Mouse (Mus musculus) mammary gland, adult 2 months (tissue): ENCODE results near the gene Paqr4. TPM values are rescaled to one million over a fixed set of nuclear protein-coding genes. Genes with fewer than 3 reads are reported as not detected.

Experiments used
- polyA plus RNA-seq: library from polyadenylated mRNA; depleted of rRNA; stranded (reverse); fragments of >200 nt; gene quantifications from 2 replicates; pipeline ENCODE4 v1.2.3, GENCODE M21; 2012; ENCODE audit warnings: low replicate concordance; rRNA removed

Paqr4 gene
- 35.8 and 47.3 TPM in 2 replicates for polyA plus RNA-seq

GRCm38 (mm10) chr17:23740598-23741021 lies at the start of gene Paqr4:
Gene Paqr4 (minus strand): TSS chr17:23740867.

GRCm38 (mm10) chr17:23785561-23786471 lies 45.1 kb upstream of the Paqr4 start, which contains the start of gene Flywch2:
Gene Flywch2 (minus strand): TSS chr17:23786081.

GRCm38 (mm10) chr17:23771284-23772218 lies 30.9 kb upstream of the Paqr4 start, which contains the start of gene Flywch1:
Gene Flywch1 (minus strand): TSS chr17:23771602.

GRCm38 (mm10) chr17:23745301-23746251 lies 4.9 kb upstream of the Paqr4 start, which contains the start of gene Kremen2:
Gene Kremen2 (minus strand): TSS chr17:23745833.

GRCm38 (mm10) chr17:23725999-23726757 lies 14.5 kb downstream of the Paqr4 start, which contains the start of gene Pkmyt1:
Gene Pkmyt1 (plus strand): TSS chr17:23726336.

GRCm38 (mm10) chr17:23722376-23723125 lies 18.1 kb downstream of the Paqr4 start, which contains the start of gene 1520401A03Rik:
Gene 1520401A03Rik (minus strand): TSS chr17:23722783.

Other genes with a start within 250 kb of the Paqr4 start
- gene Zfp213, start 176.6 kb downstream of the Paqr4 start, polyA plus RNA-seq = 16.1 and 22.3 TPM in 2 replicates
- 9.1 and 16.2 TPM in 2 replicates for gene Zfp13, start 141.4 kb downstream of the Paqr4 start, polyA plus RNA-seq
- not detected in 2 replicates for gene Zscan10, start 140.0 kb downstream of the Paqr4 start, polyA plus RNA-seq
- 2.6 and 4.7 TPM in 2 replicates for gene Mmp25, start 95.6 kb downstream of the Paqr4 start, polyA plus RNA-seq
- gene Bicdl2, start 80.4 kb downstream of the Paqr4 start, polyA plus RNA-seq = 2.1 and 3.5 TPM in 2 replicates
- gene Hcfc1r1, start 67.3 kb downstream of the Paqr4 start, polyA plus RNA-seq = 430 and 524 TPM in 2 replicates
- gene Thoc6, start 67.0 kb downstream of the Paqr4 start, polyA plus RNA-seq = 26.0 and 28.9 TPM in 2 replicates
- gene Tnfrsf12a, start 63.4 kb downstream of the Paqr4 start, polyA plus RNA-seq = 15.4 and 34.1 TPM in 2 replicates
- gene Cldn6, start 61.6 kb downstream of the Paqr4 start, polyA plus RNA-seq = 7.3 and 9.1 TPM in 2 replicates
- gene Cldn9, start 56.8 kb downstream of the Paqr4 start, polyA plus RNA-seq = not detected in 2 replicates
- 0.06 TPM in 1 of 2 replicates, not detected in the other for gene 1520401A03Rik, start 18.1 kb downstream of the Paqr4 start, polyA plus RNA-seq
- gene Pkmyt1, start 14.5 kb downstream of the Paqr4 start, polyA plus RNA-seq = 30.3 and 57.9 TPM in 2 replicates
- 0.52 and 0.60 TPM in 2 replicates for gene Kremen2, start 5.0 kb upstream of the Paqr4 start, polyA plus RNA-seq
- 43.8 and 46.9 TPM in 2 replicates for gene Flywch1, start 30.7 kb upstream of the Paqr4 start, polyA plus RNA-seq
- 5.4 and 13.3 TPM in 2 replicates for gene Flywch2, start 45.2 kb upstream of the Paqr4 start, polyA plus RNA-seq
- 756 and 808 TPM in 2 replicates for gene Srrm2, start 49.7 kb upstream of the Paqr4 start, polyA plus RNA-seq
- 412 and 628 TPM in 2 replicates for gene Elob, start 88.3 kb upstream of the Paqr4 start, polyA plus RNA-seq
- gene Prss33, start 95.2 kb upstream of the Paqr4 start, polyA plus RNA-seq = 0.17 TPM in 1 of 2 replicates, not detected in the other
- gene Prss32, start 103.0 kb upstream of the Paqr4 start, polyA plus RNA-seq = not detected in 2 replicates
- gene Prss41, start 103.3 kb upstream of the Paqr4 start, polyA plus RNA-seq = 0.13 and 0.27 TPM in 2 replicates
- gene Prss21, start 127.2 kb upstream of the Paqr4 start, polyA plus RNA-seq = not detected in 2 replicates
- not detected in 2 replicates for gene Dcpp1, start 140.0 kb upstream of the Paqr4 start, polyA plus RNA-seq
- gene Dcpp2, start 140.0 kb upstream of the Paqr4 start, polyA plus RNA-seq = not detected in 2 replicates
- gene Dcpp3, start 176.6 kb upstream of the Paqr4 start, polyA plus RNA-seq = 0.55 TPM in 1 of 2 replicates, not detected in the other
- gene Sbp, start 200.8 kb upstream of the Paqr4 start, polyA plus RNA-seq = 0.22 and 0.40 TPM in 2 replicates
- gene Sbpl, start 214.4 kb upstream of the Paqr4 start, polyA plus RNA-seq = not detected in 2 replicates
- 1.3 and 1.6 TPM in 2 replicates for gene Prss30, start 239.7 kb upstream of the Paqr4 start, polyA plus RNA-seq